Mouse (Mus musculus) heart, adult 2 months (tissue): ENCODE measurements around the gene Sv2c. TPM values are rescaled to one million over a fixed set of nuclear protein-coding genes. Genes with fewer than 3 reads are reported as not detected.

ENCODE experiments used
- DNase-seq, 2 experiments: peaks; one replicate each; pipeline ENCODE4 v3.0.0; 2021
- H3K27ac ChIP-seq: fragments of 200-600 bp; 2 replicates; pipeline ENCODE4 v1.8.1; 2022
- H3K27me3 ChIP-seq: fragments of 200-500 bp; 2 replicates; pipeline ENCODE4 v1.6.1; 2012; ENCODE audit warnings: mild to moderate bottlenecking, low read length, inconsistent platforms, mixed read lengths; ENCODE audit not compliant: control insufficient read depth, insufficient read depth
- H3K36me3 ChIP-seq: fragments of 200-500 bp; 2 replicates; pipeline ENCODE4 v1.6.1; 2012; ENCODE audit warnings: low read length, inconsistent platforms; ENCODE audit not compliant: control insufficient read depth, insufficient read depth
- H3K4me1 ChIP-seq: fragments of 200-500 bp; 2 replicates; pipeline ENCODE4 v1.6.1; 2011; ENCODE audit warnings: low read length; ENCODE audit not compliant: control insufficient read depth, insufficient read depth
- H3K4me3 ChIP-seq: fragments of 200-600 bp; 2 replicates; pipeline ENCODE4 v1.8.1; 2022
- H3K79me2 ChIP-seq: fragments of 200-500 bp; replicated peaks from 2 replicates; pipeline ENCODE4 v1.6.1; 2012; ENCODE audit warnings: mild to moderate bottlenecking, inconsistent platforms, low read length, moderate library complexity, mixed read lengths; ENCODE audit not compliant: control insufficient read depth, insufficient read depth
- H3K9ac ChIP-seq: fragments of 200-500 bp; 2 replicates; pipeline ENCODE4 v1.6.1; 2012; ENCODE audit warnings: low read depth, mild to moderate bottlenecking, control low read depth, inconsistent platforms, low read length, mixed read lengths
- CTCF ChIP-seq: fragments of 200-600 bp; IDR thresholded peaks from 2 replicates; pipeline ENCODE4 v1.8.1; 2022; ENCODE audit warnings: antibody characterized with exemption, mild to moderate bottlenecking, moderate library complexity
- EP300 ChIP-seq: fragments of 200-500 bp; IDR thresholded peaks from 2 replicates; pipeline ENCODE4 v1.6.1; 2011; ENCODE audit warnings: low read depth, low read length, control low read depth; ENCODE audit not compliant: insufficient read depth
- POLR2A ChIP-seq: fragments of 200-500 bp; IDR thresholded peaks from 2 replicates; pipeline ENCODE4 v1.6.1; 2011; ENCODE audit warnings: mild to moderate bottlenecking, low read depth, low read length, control low read depth; ENCODE audit not compliant: insufficient read depth
- WGBS: fragments of 180-500 bp; shearing (Covaris S2); methylation state at CpG from one replicate; pipeline ENCODE4 v1.1.7; 2018; 5-methylcytosine and 5-hydroxymethylcytosine counted together
- intact Hi-C: fragments of 180-260 bp; cut with DNase I; formaldehyde crosslinking; loops from one replicate; pipeline ENCODE4 v1.15.1; 2025
- polyA plus RNA-seq: library from polyadenylated mRNA; depleted of rRNA; stranded (reverse); fragments of >200 nt; gene quantifications from 2 replicates; pipeline ENCODE4 v1.2.3, GENCODE M21; 2012
- total RNA-seq, 2 experiments: library from RNA; stranded (reverse); gene quantifications; 2 replicates each; pipeline ENCODE4 v1.2.3; 2021

The Sv2c gene
- total and polyA plus RNA-seq, 3 experiments, result 0.23 to 0.48 (median 0.41) TPM

DNA sequence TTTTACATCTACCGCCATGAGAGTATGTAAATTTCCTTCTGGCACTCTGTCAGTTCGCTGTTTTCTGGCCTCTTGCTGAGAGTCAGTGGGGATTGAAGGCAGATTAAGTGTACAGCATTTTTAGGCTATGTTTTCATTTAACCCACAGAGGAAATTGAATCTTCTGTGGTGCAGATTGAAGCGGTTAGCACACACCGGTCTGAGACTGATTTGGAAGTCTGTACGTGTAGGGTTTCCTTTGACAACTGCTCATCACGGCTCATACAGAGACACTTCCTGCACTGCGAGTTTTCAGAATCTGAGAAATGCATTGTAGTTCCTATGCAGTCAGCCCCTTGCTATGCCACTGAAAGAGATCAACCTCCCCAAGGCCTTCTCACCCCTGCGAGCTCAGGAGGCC is 168.2 kb downstream of the Sv2c start:
- no peak for DNase-seq
- intact Hi-C loops, result no loop called here
- WGBS, result 61% methylated on average over 8 of the region's 8 CpGs

DNA sequence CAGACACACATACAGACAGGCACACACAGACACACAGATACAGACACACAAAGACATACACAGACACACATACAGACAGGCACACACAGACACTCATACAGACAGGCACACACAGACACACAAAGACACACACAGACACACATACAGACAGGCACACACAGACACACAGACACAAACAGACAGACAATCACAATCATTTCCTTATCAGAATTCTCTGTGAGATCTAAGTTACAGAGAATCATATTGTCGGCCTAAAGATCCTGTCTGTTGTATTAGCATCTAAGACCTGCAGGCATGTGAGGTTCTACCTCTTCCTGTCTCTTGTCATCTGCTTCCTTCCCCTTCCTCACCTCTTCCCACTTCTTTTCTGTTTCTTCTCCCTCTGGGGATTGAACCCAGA is 168.7 kb downstream of the Sv2c start:
- DNase-seq, result no peak
- intact Hi-C loops, result no loop called here
- no peaks in the 10 kb centered on the region; the same call in 1 of the 2 replicates for H3K4me1 ChIP-seq
- no peak overlapping the region for H3K9ac ChIP-seq
- H3K36me3 ChIP-seq, result no peaks in the 10 kb centered on the region
- TF ChIP-seq POLR2A, result no peak
- no peak for TF ChIP-seq CTCF
- TF ChIP-seq EP300, result no peak
- H3K27ac ChIP-seq, result no peak overlapping the region
- H3K27me3 ChIP-seq, result no peaks in the 10 kb centered on the region; the same call in none of the 2 replicates
- no peak overlapping the region for H3K4me3 ChIP-seq
- 78% methylated on average over 1 of the region's 1 CpGs for whole genome bisulfite sequencing
- H3K79me2 ChIP-seq, result no peaks in the 10 kb centered on the region

More for the DNA sequence above, 168.2 kb downstream of the Sv2c start:
- no peak overlapping the region for H3K27ac ChIP-seq
- no peaks in the 10 kb centered on the region for H3K36me3 ChIP-seq
- H3K9ac ChIP-seq, result no peak overlapping the region
- no peaks in the 10 kb centered on the region; the same call in 1 of the 2 replicates for H3K4me1 ChIP-seq
- TF ChIP-seq CTCF, result no peak
- no peak for TF ChIP-seq EP300
- TF ChIP-seq POLR2A, result no peak
- H3K4me3 ChIP-seq, result no peak overlapping the region
- no peaks in the 10 kb centered on the region; the same call in none of the 2 replicates for H3K27me3 ChIP-seq
- H3K79me2 ChIP-seq, result no peaks in the 10 kb centered on the region

DNA sequence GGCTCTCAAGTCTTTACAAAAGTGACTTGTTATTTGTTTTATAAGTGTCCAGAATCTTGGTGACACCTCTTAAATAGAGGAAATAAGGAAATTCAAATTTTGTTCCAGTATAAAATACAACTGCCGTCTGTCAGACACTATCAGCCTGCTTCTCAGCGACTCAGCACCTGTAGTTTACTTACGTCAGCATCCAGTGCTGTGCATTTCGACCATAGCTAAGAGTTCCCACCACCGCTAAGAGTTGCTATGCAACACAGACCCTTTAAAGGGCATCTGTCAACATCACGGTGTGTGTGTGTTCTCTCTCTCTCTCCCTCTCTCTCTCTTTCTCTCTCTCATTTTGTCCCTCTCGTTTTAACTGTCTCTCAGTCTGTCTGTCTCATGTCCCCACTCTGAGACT is 170.5 kb downstream of the Sv2c start:
- H3K27ac ChIP-seq, result no peak overlapping the region
- H3K9ac ChIP-seq, result no peak overlapping the region
- no peak for TF ChIP-seq EP300
- TF ChIP-seq CTCF, result no peak
- TF ChIP-seq POLR2A, result no peak
- no peak for DNase-seq
- H3K27me3 ChIP-seq, result no peaks in the 10 kb centered on the region; the same call in none of the 2 replicates
- no peaks in the 10 kb centered on the region for H3K79me2 ChIP-seq
- intact Hi-C loops, result no loop called here
- H3K36me3 ChIP-seq, result no peaks in the 10 kb centered on the region
- peaks cover 2% of the 10 kb centered on the region for H3K4me1 ChIP-seq
- no peak overlapping the region for H3K4me3 ChIP-seq
- 46% methylated on average over 7 of the region's 7 CpGs for WGBS

DNA sequence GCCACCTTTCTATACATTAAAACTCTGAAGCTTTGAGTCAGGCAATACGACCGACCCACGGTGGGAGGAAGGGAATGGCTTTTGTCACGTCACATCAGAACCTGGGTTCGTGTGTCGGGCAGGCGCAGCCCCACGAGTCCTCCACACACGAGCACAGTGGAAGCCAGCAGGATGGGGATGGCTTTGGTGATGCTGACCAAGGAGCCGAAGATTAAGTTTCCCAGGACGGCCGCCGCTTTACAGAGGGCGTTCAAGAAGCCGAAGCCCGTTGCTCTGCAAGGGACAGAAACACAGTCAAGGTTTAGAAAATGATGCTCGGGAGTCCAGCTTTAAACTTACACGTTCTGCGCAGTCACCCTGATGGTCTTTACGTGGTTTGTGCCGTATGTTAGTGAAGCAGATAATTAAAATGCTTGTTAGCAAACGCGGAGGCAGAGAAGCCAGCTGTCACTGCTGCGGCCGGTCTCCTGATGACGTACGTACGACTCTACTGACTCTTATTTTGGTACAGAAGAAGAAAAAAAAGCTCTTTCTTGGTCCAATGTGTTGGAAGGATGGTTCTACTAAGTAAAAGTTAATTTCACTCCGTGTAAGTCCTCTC is 171.1 kb downstream of the Sv2c start:
- H3K36me3 ChIP-seq, result no peaks in the 10 kb centered on the region
- no peaks in the 10 kb centered on the region for H3K79me2 ChIP-seq
- intact Hi-C loops, result no loop called here
- H3K4me1 ChIP-seq, result peaks cover 2% of the 10 kb centered on the region
- H3K4me3 ChIP-seq, result peak overlapping the region; percentile 44
- TF ChIP-seq CTCF (no peak), POLR2A (0 out of 2 replicates have a peak, but pooled peaks have one; percentile 24)
- 9% methylated on average over 29 of the region's 29 CpGs for WGBS
- H3K27ac ChIP-seq, result peak overlapping the region; percentile 4
- peak; percentile 29 to 40 for DNase-seq
- H3K27me3 ChIP-seq, result no peaks in the 10 kb centered on the region; the same call in none of the 2 replicates
- peak overlapping the region; percentile 33 for H3K9ac ChIP-seq

DNA sequence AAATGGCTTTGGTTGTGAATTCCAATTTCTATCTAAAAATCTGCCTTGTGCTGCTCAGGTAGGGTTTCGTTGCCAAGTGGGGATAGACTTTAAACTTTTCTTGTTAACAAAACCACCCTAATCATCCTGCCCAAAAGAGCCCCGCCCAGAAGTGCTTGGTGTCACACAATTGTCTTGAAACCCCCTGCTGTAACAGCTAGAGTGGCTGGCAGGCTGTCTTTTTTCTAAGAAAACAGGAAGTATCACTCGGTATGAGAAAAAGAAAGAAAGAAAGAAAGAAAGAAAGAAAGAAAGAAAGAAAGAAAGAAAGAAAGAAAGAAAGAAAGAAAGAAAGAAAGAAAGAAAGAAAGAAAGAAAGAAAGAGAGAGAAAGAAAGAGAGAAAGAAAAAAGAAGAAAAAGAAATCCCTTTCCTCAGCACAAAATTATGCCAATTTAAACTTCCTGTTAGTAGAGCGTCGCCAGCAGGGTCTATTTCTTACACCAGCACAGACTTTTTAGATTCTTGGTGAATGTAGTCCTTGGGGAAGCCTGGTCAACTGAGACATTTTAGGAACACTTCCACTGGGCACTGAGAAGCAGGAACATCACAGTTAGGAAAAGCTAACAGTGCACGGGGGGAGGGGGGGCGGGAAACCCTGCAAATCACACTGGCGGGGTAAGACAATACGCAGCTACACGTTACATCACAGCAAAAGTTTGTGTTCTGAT is 171.7 kb downstream of the Sv2c start:
- Histone ChIP-seq H3K36me3 (no peaks in the 10 kb centered on the region), H3K27ac (peak overlapping the region; percentile 4; the same call in 1 of the 2 replicates), H3K79me2 (no peaks in the 10 kb centered on the region), H3K4me3 (peak overlapping the region; percentile 44), H3K27me3 (no peaks in the 10 kb centered on the region; the same call in none of the 2 replicates), H3K9ac (peak overlapping the region; percentile 33), H3K4me1 (peaks cover 2% of the 10 kb centered on the region)
- TF ChIP-seq EP300 (no peak), POLR2A (no peak), CTCF (no peak)
- WGBS, result 10% methylated on average over 10 of the region's 10 CpGs
- intact Hi-C loops, result no loop called here
- no peak for DNase-seq
